Mouse (Mus musculus) lung, embryonic 16.5 days (tissue): Measurements from ENCODE around the gene Rock2. TPM values are rescaled to one million over a fixed set of nuclear protein-coding genes. Genes with fewer than 3 reads are reported as not detected.

ENCODE experiments used
- ATAC-seq: fragments of 200-750 bp; cut with Nextera tagmentation; 2 replicates; pipeline ENCODE4 v1.8.0; 2017; ENCODE audit warnings: low read depth, mild to moderate bottlenecking, moderate library complexity
- H3K27ac ChIP-seq: fragments of 300-500 bp; sonication (generic); 2 replicates; pipeline ENCODE4 v1.5.1; 2014; ENCODE audit warnings: mild to moderate bottlenecking, control low read depth, low read length
- H3K27me3 ChIP-seq: fragments of 300-500 bp; sonication (generic); 2 replicates; pipeline ENCODE4 v1.6.1; 2014; ENCODE audit warnings: low read depth, low read length, mixed read lengths; ENCODE audit not compliant: control insufficient read depth, insufficient read depth
- H3K36me3 ChIP-seq: fragments of 300-500 bp; sonication (generic); 2 replicates; pipeline ENCODE4 v1.6.1; 2014; ENCODE audit warnings: low read length; ENCODE audit not compliant: control insufficient read depth, insufficient read depth
- H3K4me1 ChIP-seq: fragments of 300-500 bp; sonication (generic); replicated peaks from 2 replicates; pipeline ENCODE4 v1.6.1; 2014; ENCODE audit warnings: low read length, mixed read lengths; ENCODE audit not compliant: control insufficient read depth, insufficient read depth
- H3K4me2 ChIP-seq: fragments of 300-500 bp; sonication (generic); 2 replicates; pipeline ENCODE4 v1.6.1; 2014; ENCODE audit warnings: low read depth, low read length, control low read depth
- H3K4me3 ChIP-seq: fragments of 300-500 bp; sonication (generic); 2 replicates; pipeline ENCODE4 v1.5.1; 2014; ENCODE audit warnings: mild to moderate bottlenecking, low read length, control low read depth
- H3K9ac ChIP-seq: fragments of 300-500 bp; sonication (generic); 2 replicates; pipeline ENCODE4 v1.6.1; 2014; ENCODE audit warnings: low read length, control low read depth
- H3K9me3 ChIP-seq: fragments of 300-500 bp; sonication (generic); 2 replicates; pipeline ENCODE4 v1.6.1; 2016; ENCODE audit warnings: low read length; ENCODE audit not compliant: control insufficient read depth
- WGBS: fragments of 180-500 bp; shearing (Covaris S2); extraction: QIAGEN DNeasy Blood & Tissue Kit; methylation state at CpG from one replicate; pipeline ENCODE4 v1.1.7; 2014; 5-methylcytosine and 5-hydroxymethylcytosine counted together
- polyA plus RNA-seq: library from polyadenylated mRNA; unstranded; fragments of >200 nt; fragmentation: Nextera tagmentation; extraction: Ambion mirVana; gene quantifications from 2 replicates; pipeline ENCODE4 v1.2.1, GENCODE M21; 2015

The Rock2 gene
- polyA plus RNA-seq: 15.3 and 15.7 TPM in 2 replicates

DNA sequence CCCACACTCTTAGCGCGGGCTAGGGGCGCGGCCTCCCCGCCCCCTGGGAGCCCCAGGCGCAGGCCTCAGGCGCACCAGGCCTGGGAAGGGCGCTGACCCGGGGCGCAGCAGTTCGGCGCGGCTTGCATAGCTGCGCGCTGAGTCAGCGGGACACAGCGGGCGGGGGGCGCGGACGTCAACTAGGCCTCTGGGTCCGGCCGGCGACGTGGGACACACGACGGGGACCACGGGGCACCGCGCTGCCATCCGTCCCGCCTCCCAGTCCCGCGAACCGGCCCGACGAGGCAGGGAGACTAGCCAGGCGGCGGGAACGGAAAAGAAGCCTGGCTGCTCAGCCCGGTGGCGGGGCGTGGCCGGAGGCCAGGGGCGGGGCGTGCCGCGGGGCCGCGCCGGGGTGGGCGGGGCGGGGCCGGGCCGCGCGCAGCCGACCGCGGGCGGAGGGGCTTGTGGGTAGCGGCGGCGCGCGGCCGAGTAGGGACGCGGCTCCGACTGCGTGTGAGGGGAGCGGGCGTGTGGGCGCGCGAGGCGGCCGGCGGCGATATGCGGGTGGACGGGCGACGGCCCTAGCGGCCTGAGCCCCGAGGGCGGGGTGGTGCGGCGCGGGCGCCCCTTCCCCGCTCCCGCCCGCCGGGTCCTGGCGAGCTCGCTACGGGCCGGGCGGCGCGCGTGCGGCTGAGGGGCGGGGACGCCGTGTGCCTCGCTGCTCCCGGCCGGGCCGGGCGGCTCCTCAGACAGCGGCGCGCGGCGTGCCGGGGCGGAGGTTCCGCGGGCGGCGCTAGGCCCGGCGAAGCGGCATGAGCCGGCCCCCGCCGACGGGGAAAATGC, at the start of gene Rock2:
Gene Rock2, plus strand, starts transcription at position 500 of the 825 bp plus-strand sequence.
- Histone ChIP-seq H3K4me2 (peak within 1 kb of the TSS; percentile 77), H3K9me3 (no peaks in the 10 kb centered on the region), H3K27ac (peak within 1 kb of the TSS; percentile 98), H3K4me1 (peaks cover 24% of the 10 kb centered on the region), H3K4me3 (peak within 1 kb of the TSS; percentile 88), H3K36me3 (no peaks in the 10 kb centered on the region), H3K9ac (peak within 1 kb of the TSS; percentile 93), H3K27me3 (no peaks in the 10 kb centered on the region)
- peak; percentile 94 for ATAC-seq
- under 1% methylated on average over 67 of the region's 130 CpGs for WGBS

- Histone ChIP-seq H3K4me1 (peaks cover 14% of the 10 kb centered on the region), H3K36me3 (no peaks in the 10 kb centered on the region), H3K9ac (no peak overlapping the region), H3K9me3 (no peaks in the 10 kb centered on the region), H3K4me3 (no peak overlapping the region), H3K27me3 (no peaks in the 10 kb centered on the region), H3K4me2 (no peak overlapping the region), H3K27ac (no peak overlapping the region)
- ATAC-seq: peak; percentile 14; the same call in 1 of the 2 replicates
- WGBS: 78% methylated on average over 4 of the region's 4 CpGs
Measured at GRCm38 (mm10) chr12:16847204-16847792, 47.4 kb upstream of the Rock2 start.

DNA sequence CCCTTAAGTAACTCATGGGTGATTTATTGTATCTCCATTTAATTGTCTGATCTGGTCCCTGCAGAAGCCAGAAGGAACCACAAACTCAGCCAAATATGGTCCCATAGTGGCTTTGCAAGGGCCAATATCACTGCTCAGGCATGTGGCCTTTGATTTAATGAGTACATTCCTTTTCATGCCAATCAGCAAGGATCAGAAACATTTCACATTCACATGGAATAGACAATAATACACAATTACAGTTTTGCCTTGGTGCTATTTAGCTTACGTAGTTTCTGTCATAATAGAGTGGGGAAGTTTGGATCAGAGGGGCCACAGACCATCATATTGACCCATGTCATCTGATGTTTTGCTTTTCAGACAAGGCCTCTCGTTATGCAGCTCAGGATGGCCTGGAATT, 46.2 kb upstream of the Rock2 start:
- Histone ChIP-seq H3K27ac (no peak overlapping the region), H3K9me3 (no peaks in the 10 kb centered on the region), H3K27me3 (no peaks in the 10 kb centered on the region), H3K9ac (no peak overlapping the region), H3K4me2 (no peak overlapping the region), H3K36me3 (no peaks in the 10 kb centered on the region), H3K4me3 (no peak overlapping the region), H3K4me1 (peaks cover 15% of the 10 kb centered on the region)
- WGBS: 72% methylated on average over 2 of the region's 2 CpGs
- ATAC-seq: no peak

- Histone ChIP-seq H3K9ac (no peak overlapping the region), H3K4me3 (no peak overlapping the region), H3K36me3 (no peaks in the 10 kb centered on the region), H3K27ac (no peak overlapping the region), H3K4me1 (peaks cover 17% of the 10 kb centered on the region), H3K27me3 (no peaks in the 10 kb centered on the region), H3K4me2 (no peak overlapping the region), H3K9me3 (no peaks in the 10 kb centered on the region)
- whole genome bisulfite sequencing: 34% methylated on average over 2 of the region's 2 CpGs
- ATAC-seq: no peak
Measured at GRCm38 (mm10) chr12:16849821-16850220, 44.9 kb upstream of the Rock2 start.

DNA sequence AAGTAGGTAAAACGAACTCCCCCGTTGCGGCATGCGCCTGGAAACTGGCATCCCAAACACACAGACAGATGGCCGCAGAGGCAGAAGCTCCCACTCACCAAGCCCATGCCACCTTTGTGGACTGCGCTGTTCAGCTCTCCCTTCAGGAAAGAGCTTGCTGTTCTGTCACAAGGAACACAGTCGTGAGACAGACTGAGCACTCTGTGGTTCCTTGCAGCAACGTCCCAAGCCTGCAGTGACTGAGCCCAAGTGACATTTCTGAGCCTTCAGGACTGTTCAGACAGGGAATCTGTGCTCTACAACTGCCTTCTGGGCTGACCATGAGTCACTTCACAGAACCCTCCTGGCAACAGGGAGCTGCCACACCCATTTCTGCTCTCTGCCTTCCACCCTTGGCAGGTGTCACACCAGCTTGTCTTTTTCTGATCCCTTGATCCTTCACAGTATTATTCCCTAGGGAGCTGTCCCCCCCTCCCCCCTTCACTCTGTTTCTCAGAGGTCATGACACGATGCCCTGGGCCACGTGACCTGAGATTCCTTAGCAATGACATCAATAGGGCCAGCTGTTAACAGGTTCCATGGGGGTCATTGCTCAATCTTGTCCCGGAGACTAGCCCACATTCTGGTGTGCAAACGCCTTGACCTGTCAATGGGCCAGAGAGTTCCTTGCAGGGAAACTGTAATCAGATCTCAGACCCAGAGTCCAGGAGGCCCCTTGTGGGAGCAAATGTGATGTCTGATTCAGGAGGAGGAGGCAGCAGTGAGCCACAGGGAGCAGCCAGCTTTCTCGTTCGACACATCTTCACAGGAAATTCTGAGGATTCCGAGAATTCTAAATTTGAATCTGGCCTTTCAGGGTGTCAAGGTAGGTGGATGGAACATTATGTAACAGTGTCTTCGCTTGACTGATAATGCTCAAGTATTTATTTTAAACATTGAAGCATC, 44.0 kb upstream of the Rock2 start:
- H3K4me1 ChIP-seq: peaks cover 14% of the 10 kb centered on the region
- ATAC-seq: no peak; the same call in 1 of the 2 replicates

GRCm38 (mm10) chr12:16853431-16854165, 41.1 kb upstream of the Rock2 start:
- peak; percentile 63 for ATAC-seq
- no peak overlapping the region for H3K9ac ChIP-seq
- no peak overlapping the region for H3K4me3 ChIP-seq
- H3K9me3 ChIP-seq: no peaks in the 10 kb centered on the region
- H3K27ac ChIP-seq: no peak overlapping the region
- H3K36me3 ChIP-seq: no peaks in the 10 kb centered on the region
- peak overlapping the region; percentile 15; the same call in 1 of the 2 replicates for H3K4me2 ChIP-seq
- H3K27me3 ChIP-seq: no peaks in the 10 kb centered on the region
- WGBS: 59% methylated on average over 11 of the region's 11 CpGs
- H3K4me1 ChIP-seq: peaks cover 15% of the 10 kb centered on the region

More for the DNA sequence above, 44.0 kb upstream of the Rock2 start:
- no peaks in the 10 kb centered on the region for H3K27me3 ChIP-seq
- H3K27ac ChIP-seq: no peak overlapping the region
- no peaks in the 10 kb centered on the region for H3K36me3 ChIP-seq
- no peak overlapping the region for H3K9ac ChIP-seq
- no peak overlapping the region for H3K4me3 ChIP-seq
- no peaks in the 10 kb centered on the region for H3K9me3 ChIP-seq
- 44% methylated on average over 16 of the region's 16 CpGs for WGBS
- no peak overlapping the region for H3K4me2 ChIP-seq

DNA sequence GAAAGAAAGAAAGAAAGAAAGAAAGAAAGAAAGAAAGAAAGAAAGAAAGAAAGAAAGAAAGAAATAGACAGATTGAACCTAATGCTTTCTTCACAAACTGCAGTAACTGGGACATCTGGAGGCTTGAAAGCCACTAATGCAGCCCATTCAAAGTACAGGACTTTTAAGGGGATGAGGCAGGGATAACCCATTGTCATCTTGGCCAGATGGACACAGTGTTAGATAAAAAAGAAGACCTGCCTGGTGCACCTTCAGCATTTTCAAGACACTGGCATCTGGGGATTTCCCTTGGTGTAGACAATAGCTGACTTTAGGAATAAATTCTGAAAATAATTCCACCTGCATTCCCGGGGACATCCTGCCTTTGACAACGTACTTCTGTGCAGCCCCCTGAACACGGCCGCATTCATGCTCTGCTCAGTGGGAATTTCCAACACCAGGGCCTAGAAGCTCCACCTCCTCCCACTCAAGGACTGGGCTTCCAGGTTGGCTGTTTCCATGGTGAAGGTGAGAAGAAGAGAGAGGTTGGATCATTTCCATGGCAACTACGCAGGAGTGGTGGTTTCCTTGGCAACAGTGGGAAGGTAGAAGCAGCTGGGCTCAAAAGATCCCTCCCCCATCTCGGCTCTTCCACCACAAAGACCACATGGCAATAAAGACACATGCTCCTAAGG, 38.9 kb upstream of the Rock2 start:
- Histone ChIP-seq H3K27ac (no peak overlapping the region), H3K4me2 (no peak overlapping the region), H3K9ac (no peak overlapping the region), H3K4me3 (no peak overlapping the region), H3K9me3 (no peaks in the 10 kb centered on the region), H3K27me3 (no peaks in the 10 kb centered on the region), H3K36me3 (no peaks in the 10 kb centered on the region), H3K4me1 (peaks cover 12% of the 10 kb centered on the region)
- 30% methylated on average over 6 of the region's 6 CpGs for WGBS
- ATAC-seq: peak; percentile 73

- no peaks in the 10 kb centered on the region for H3K27me3 ChIP-seq
- peaks cover 8% of the 10 kb centered on the region; the same call in 1 of the 2 replicates for H3K4me1 ChIP-seq
- H3K9ac ChIP-seq: no peak overlapping the region
- H3K4me2 ChIP-seq: no peak overlapping the region
- H3K27ac ChIP-seq: no peak overlapping the region
- H3K36me3 ChIP-seq: no peaks in the 10 kb centered on the region
- H3K4me3 ChIP-seq: no peak overlapping the region
- H3K9me3 ChIP-seq: no peaks in the 10 kb centered on the region
- no peak for ATAC-seq
- 52% methylated on average over 2 of the region's 2 CpGs for WGBS
Measured at GRCm38 (mm10) chr12:16856306-16856679, 38.4 kb upstream of the Rock2 start.
